Mouse (Mus musculus) cerebellum, adult 2 months (tissue): ENCODE data around the gene Trpc6.

Source experiments
- CTCF ChIP-seq: fragments of 200-500 bp; IDR thresholded peaks from 2 replicates; pipeline ENCODE4 v1.5.1; 2011; ENCODE audit warnings: low read depth, mild to moderate bottlenecking, control low read depth, low read length, moderate library complexity, borderline replicate concordance; ENCODE audit not compliant: insufficient read depth
- POLR2A ChIP-seq: fragments of 200-500 bp; IDR thresholded peaks from 2 replicates; pipeline ENCODE4 v1.6.1; 2011; ENCODE audit warnings: low read length, control low read depth, borderline replicate concordance; ENCODE audit not compliant: insufficient read depth

- TF ChIP-seq CTCF (no peak), POLR2A (no peak)
These were observed 185.1 kb downstream of the Trpc6 start for GRCm38 (mm10) chr9:8729056-8729455.
